Comparison of ENCODE assay signal across 12 mouse cellular contexts in genomic region chr6:101318530-101318929, GRCm38 (mm10). TPM values are rescaled to one million over a fixed set of nuclear protein-coding genes. Genes with fewer than 3 reads are reported as not detected.
A peak's percentile ranks its signal among the peaks of the same experiment; 100 is the strongest.
DNase-seq lines count a peak whose midpoint lies in the region; ATAC-seq lines count a peak whose summit lies in the region.
"Had no signal": no experiment of that assay in that cellular context is flagged by ENCODE, and none has a peak within 500 bp of the region (broad histone marks: within the 10 kb centered on the region; RNA-seq: fewer than 3 reads in every experiment).

No protein-coding gene starts in this region.

- intact Hi-C loops in heart, postnatal 25 days (cut with DNase I) = no loop called here

- H3K4me3 ChIP-seq in lung, embryonic 15.5 days = no peak overlapping the region
- H3K4me3 ChIP-seq in embryonic facial prominence, embryonic 14.5 days (ENCODE audit: low read depth, low read length) = no peak overlapping the region
- H3K4me3 ChIP-seq in neural tube, embryonic 15.5 days (replicated peaks) = no peak overlapping the region

- H3K27ac ChIP-seq in lung, embryonic 15.5 days = 0 out of 2 replicates have a peak overlapping the region, but pooled peaks have one; percentile 41
- peak overlapping the region; percentile 80 for H3K27ac ChIP-seq in embryonic facial prominence, embryonic 14.5 days (replicated peaks; ENCODE audit: low read depth, low read length)
- H3K27ac ChIP-seq in neural tube, embryonic 15.5 days (replicated peaks) = peak overlapping the region; percentile 46; the same call in 1 of the 2 replicates

- H3K9me3 ChIP-seq in lung, embryonic 15.5 days = no peaks in the 10 kb centered on the region
- no peaks in the 10 kb centered on the region for H3K9me3 ChIP-seq in embryonic facial prominence, embryonic 14.5 days (ENCODE audit: control insufficient read depth, low read length)
- no peaks in the 10 kb centered on the region for H3K9me3 ChIP-seq in neural tube, embryonic 15.5 days (replicated peaks)

- H3K36me3 ChIP-seq in lung, embryonic 15.5 days = no peaks in the 10 kb centered on the region
- no peaks in the 10 kb centered on the region for H3K36me3 ChIP-seq in embryonic facial prominence, embryonic 14.5 days (ENCODE audit: control insufficient read depth, insufficient read depth, low read length)
- no peaks in the 10 kb centered on the region for H3K36me3 ChIP-seq in neural tube, embryonic 15.5 days

- no peak overlapping the region for H3K9ac ChIP-seq in lung, embryonic 15.5 days
- no peak overlapping the region for H3K9ac ChIP-seq in embryonic facial prominence, embryonic 14.5 days (ENCODE audit: low read depth, low read length)
- H3K9ac ChIP-seq in neural tube, embryonic 15.5 days (replicated peaks) = no peak overlapping the region
- H3K9ac ChIP-seq: liver, postnatal 0 days had no signal

- WGBS in lung, embryonic 15.5 days = 58% methylated on average over 6 of the region's 6 CpGs
- WGBS in embryonic facial prominence, embryonic 14.5 days = 25% methylated on average over 6 of the region's 6 CpGs
- WGBS in neural tube, embryonic 15.5 days = 26% methylated on average over 6 of the region's 6 CpGs

- peak; percentile 66 for DNase-seq in heart, adult 11 months
- DNase-seq in heart, postnatal 25 days (ENCODE audit: low spot score) = no peak
- no peak for DNase-seq in lung, postnatal 4 days
- peak; percentile 77 for DNase-seq in embryonic facial prominence, embryonic 14.5 days (ENCODE audit: low spot score)
- DNase-seq in thymus, postnatal 4 days = no peak
- no peak for DNase-seq in cerebellum, postnatal 4 days (ENCODE audit: low spot score in 2 of 2)
- DNase-seq: cerebellum, postnatal 25 days; heart, postnatal 14 days; kidney, postnatal 10 days; liver, postnatal 0 days had no signal

- no peaks in the 10 kb centered on the region for H3K27me3 ChIP-seq in lung, embryonic 15.5 days
- H3K27me3 ChIP-seq in embryonic facial prominence, embryonic 14.5 days (replicated peaks; ENCODE audit: control insufficient read depth, insufficient read depth, low read length) = no peaks in the 10 kb centered on the region
- no peaks in the 10 kb centered on the region for H3K27me3 ChIP-seq in neural tube, embryonic 15.5 days (replicated peaks)

- ATAC-seq in lung, embryonic 15.5 days (ENCODE audit: borderline replicate concordance, extremely low read depth, low FRiP score, low TSS enrichment) = no peak
- ATAC-seq in embryonic facial prominence, embryonic 14.5 days (ENCODE audit: low read depth) = no peak
- no peak for ATAC-seq in neural tube, embryonic 15.5 days (ENCODE audit: low FRiP score)
- ATAC-seq: liver, postnatal 0 days had no signal

- peaks cover 16% of the 10 kb centered on the region for H3K4me1 ChIP-seq in lung, embryonic 15.5 days
- H3K4me1 ChIP-seq in embryonic facial prominence, embryonic 14.5 days (ENCODE audit: control insufficient read depth, insufficient read depth, low read length) = peaks cover 37% of the 10 kb centered on the region
- peaks cover 10% of the 10 kb centered on the region; the same call in 1 of the 2 replicates for H3K4me1 ChIP-seq in neural tube, embryonic 15.5 days

- no peak overlapping the region for H3K4me2 ChIP-seq in lung, embryonic 15.5 days
- H3K4me2 ChIP-seq in embryonic facial prominence, embryonic 14.5 days (ENCODE audit: low read depth, low read length) = no peak overlapping the region
- no peak overlapping the region for H3K4me2 ChIP-seq in neural tube, embryonic 15.5 days

RNA-seq across cellular contexts. Expression of gene Pdzrn3, which starts 59.2 kb away (rescaled TPM):
- total RNA-seq in heart, postnatal 25 days (2021) = 10 to 100 TPM; 28.6 to 35.5 TPM
- polyA plus RNA-seq in lung, embryonic 15.5 days (2015; fragmentation: Nextera tagmentation; extraction: Ambion mirVana) = 9.7 and 11.0 TPM in 2 replicates
- 15.1 and 16.6 TPM in 2 replicates for polyA plus RNA-seq in embryonic facial prominence, embryonic 14.5 days (2014; fragmentation: Nextera tagmentation; extraction: Ambion mirVana)
- polyA plus RNA-seq in neural tube, embryonic 15.5 days (2015; fragmentation: Nextera tagmentation; extraction: Ambion mirVana) = 22.9 and 24.6 TPM in 2 replicates

Comparison
In these comparisons a context has a peak if more than half of its experiments do, and no peak if none do; other contexts are left out.
1. DNase-seq: peak in heart, adult 11 months (single experiment) and embryonic facial prominence, embryonic 14.5 days (single experiment); none in heart, postnatal 25 days (single experiment), lung, postnatal 4 days (0 of 2), thymus, postnatal 4 days (single experiment) and cerebellum, postnatal 4 days (0 of 2).
2. Peak in every context shown above with its lines, with median percentiles within 50 percentile points of each other: H3K27ac ChIP-seq.